Mouse (Mus musculus) CH12.LX (cell line): ENCODE results near the gene Ankrd35. TPM values are rescaled to one million over a fixed set of nuclear protein-coding genes. Genes with fewer than 3 reads are reported as not detected.
A peak's percentile ranks its signal among the peaks of the same experiment; 100 is the strongest.

Experiments used
- DNase-seq: peaks from one replicate; pipeline ENCODE4 v3.0.0-alpha.2; 2013; ENCODE audit errors: extremely low read depth
- H3K27ac ChIP-seq: 2 replicates; pipeline ENCODE4 v1.5.1; 2012; ENCODE audit warnings: low read depth, mild to moderate bottlenecking, control low read depth, moderate library complexity; ENCODE audit not compliant: insufficient read depth
- H3K27me3 ChIP-seq: replicated peaks from 2 replicates; pipeline ENCODE3; 2012; ENCODE audit warnings: inconsistent platforms
- H3K36me3 ChIP-seq, 2 experiments: replicated peaks in 1 of 2; 2 replicates each; pipeline versions ENCODE3 to v1.6.1; 2012; ENCODE audit warnings: inconsistent platforms in 1 of 2, low read length in 1 of 2, mild to moderate bottlenecking in 1 of 2, mixed read lengths in 1 of 2, moderate library complexity in 1 of 2; ENCODE audit not compliant: control insufficient read depth in 1 of 2, insufficient read depth in 1 of 2
- H3K4me1 ChIP-seq, 2 experiments: 2 replicates each; pipeline ENCODE4 v1.6.1; 2012; ENCODE audit warnings: inconsistent platforms in 1 of 2, moderate library complexity in 1 of 2; ENCODE audit not compliant: insufficient read depth in 2 of 2, control insufficient read depth in 1 of 2
- H3K4me2 ChIP-seq: 2 replicates; pipeline ENCODE4 v1.6.1; 2012; ENCODE audit warnings: low read depth, mild to moderate bottlenecking, control low read depth; ENCODE audit not compliant: poor library complexity, insufficient read depth, severe bottlenecking
- H3K4me3 ChIP-seq, 3 experiments: fragments of 150-350 bp in 1 of 3; sonication (generic) in 1 of 3; replicated peaks in 1 of 3; 2 replicates each; pipeline versions ENCODE3 to v1.5.1; 2011 to 2012; ENCODE audit warnings: low read depth in 2 of 3, low read length in 2 of 3, mild to moderate bottlenecking in 2 of 3, moderate library complexity in 2 of 3, control low read depth in 1 of 3, improper control_type of control experiment in 1 of 3, inconsistent platforms in 1 of 3, mixed read lengths in 1 of 3; ENCODE audit not compliant: poor library complexity in 1 of 3
- H3K79me2 ChIP-seq: replicated peaks from 2 replicates; pipeline ENCODE4 v1.6.1; 2012; ENCODE audit warnings: mild to moderate bottlenecking, moderate library complexity; ENCODE audit not compliant: control insufficient read depth, poor library complexity, insufficient read depth, severe bottlenecking; ENCODE audit errors: extremely low read depth
- H3K9ac ChIP-seq: 2 replicates; pipeline ENCODE4 v1.6.1; 2012; ENCODE audit warnings: low read depth, mild to moderate bottlenecking, control low read depth, moderate library complexity; ENCODE audit not compliant: insufficient read depth
- H3K9me3 ChIP-seq: replicated peaks from 2 replicates; pipeline ENCODE3; 2012; ENCODE audit warnings: low read length, inconsistent platforms, mixed read lengths
- BHLHE40 ChIP-seq: IDR thresholded peaks from 2 replicates; pipeline ENCODE4 v1.6.1; 2011; ENCODE audit warnings: mild to moderate bottlenecking, low read depth, low read length, improper control_type of control experiment
- CHD1 ChIP-seq: IDR thresholded peaks from 2 replicates; pipeline ENCODE4 v1.6.1; 2012; ENCODE audit warnings: low read depth, low read length, improper control_type of control experiment, inconsistent platforms
- CHD2 ChIP-seq: IDR thresholded peaks from 2 replicates; pipeline ENCODE4 v1.6.1; 2011; ENCODE audit warnings: low read length, improper control_type of control experiment
- CTCF ChIP-seq, 2 experiments: IDR thresholded peaks in 1 of 2; conservative IDR thresholded peaks in 1 of 2; 2 replicates each; pipeline ENCODE4 v1.5.1; 2011 to 2012; ENCODE audit warnings: low read depth in 2 of 2, low read length in 2 of 2, improper control_type of control experiment in 1 of 2, inconsistent platforms in 1 of 2, mild to moderate bottlenecking in 1 of 2, moderate library complexity in 1 of 2
- E2F4 ChIP-seq: IDR thresholded peaks from 2 replicates; pipeline ENCODE4 v1.6.1; 2011; ENCODE audit warnings: low read depth, low read length, improper control_type of control experiment; ENCODE audit not compliant: insufficient replicate concordance
- ELF1 ChIP-seq: IDR thresholded peaks from 2 replicates; pipeline ENCODE4 v1.6.1; 2014; ENCODE audit warnings: low read depth, mild to moderate bottlenecking, inconsistent platforms, low read length, improper control_type of control experiment
- EP300 ChIP-seq: IDR thresholded peaks from 2 replicates; pipeline ENCODE4 v1.6.1; 2011; ENCODE audit warnings: low read length, improper control_type of control experiment
- ETS1 ChIP-seq: conservative IDR thresholded peaks from 2 replicates; pipeline ENCODE4 v1.6.1; 2012; ENCODE audit warnings: low read depth, mild to moderate bottlenecking, inconsistent platforms, low read length, improper control_type of control experiment, moderate library complexity
- GABPA ChIP-seq: IDR thresholded peaks from 2 replicates; pipeline ENCODE4 v1.6.1; 2012; ENCODE audit warnings: low read depth, low read length, improper control_type of control experiment, inconsistent platforms; ENCODE audit not compliant: insufficient replicate concordance
- HCFC1 ChIP-seq: IDR thresholded peaks from 2 replicates; pipeline ENCODE4 v1.6.1; 2012; ENCODE audit warnings: low read depth, mild to moderate bottlenecking, inconsistent platforms, low read length, improper control_type of control experiment
- IRF4 ChIP-seq: IDR thresholded peaks from 2 replicates; pipeline ENCODE4 v1.6.1; 2014; ENCODE audit warnings: low read depth, mild to moderate bottlenecking, inconsistent platforms, low read length, improper control_type of control experiment
- JUN ChIP-seq: IDR thresholded peaks from 2 replicates; pipeline ENCODE4 v1.6.1; 2011; ENCODE audit warnings: low read depth, mild to moderate bottlenecking, low read length, improper control_type of control experiment, moderate library complexity; ENCODE audit not compliant: insufficient read depth
- JUND ChIP-seq: conservative IDR thresholded peaks from 2 replicates; pipeline ENCODE4 v1.6.1; 2011; ENCODE audit warnings: low read depth, low read length, improper control_type of control experiment
- KAT2A ChIP-seq: IDR thresholded peaks from 2 replicates; pipeline ENCODE4 v1.6.1; 2012; ENCODE audit warnings: low read length, improper control_type of control experiment, inconsistent platforms; ENCODE audit not compliant: insufficient replicate concordance
- MAFK ChIP-seq: IDR thresholded peaks from 2 replicates; pipeline ENCODE4 v1.6.1; 2011; ENCODE audit warnings: low read length, improper control_type of control experiment; ENCODE audit not compliant: insufficient replicate concordance
- MAX ChIP-seq: IDR thresholded peaks from 2 replicates; pipeline ENCODE4 v1.6.1; 2011; ENCODE audit warnings: low read length, improper control_type of control experiment
- MAZ ChIP-seq: IDR thresholded peaks from 2 replicates; pipeline ENCODE4 v1.6.1; 2012; ENCODE audit warnings: low read depth, mild to moderate bottlenecking, inconsistent platforms, low read length, improper control_type of control experiment, moderate library complexity
- MEF2A ChIP-seq: IDR thresholded peaks from 2 replicates; pipeline ENCODE4 v1.6.1; 2014; ENCODE audit warnings: low read depth, mild to moderate bottlenecking, inconsistent platforms, low read length, improper control_type of control experiment, borderline replicate concordance
- MXI1 ChIP-seq: IDR thresholded peaks from 2 replicates; pipeline ENCODE4 v1.6.1; 2011; ENCODE audit warnings: mild to moderate bottlenecking, low read depth, low read length, improper control_type of control experiment
- MYC ChIP-seq: IDR thresholded peaks from 2 replicates; pipeline ENCODE4 v1.6.1; 2011; ENCODE audit warnings: low read depth, mild to moderate bottlenecking, improper control_type of control experiment, low read length
- NELFE ChIP-seq: IDR thresholded peaks from 2 replicates; pipeline ENCODE4 v1.6.1; 2011; ENCODE audit warnings: low read depth, low read length, improper control_type of control experiment
- NRF1 ChIP-seq: IDR thresholded peaks from 2 replicates; pipeline ENCODE4 v1.6.1; 2014; ENCODE audit warnings: low read depth, mild to moderate bottlenecking, inconsistent platforms, low read length, improper control_type of control experiment, moderate library complexity
- PAX5 ChIP-seq: IDR thresholded peaks from 2 replicates; pipeline ENCODE4 v1.6.1; 2012; ENCODE audit warnings: low read length, inconsistent platforms, mixed read lengths
- POLR2A ChIP-seq: IDR thresholded peaks from 2 replicates; pipeline ENCODE4 v1.6.1; 2011; ENCODE audit warnings: low read depth, mild to moderate bottlenecking, improper control_type of control experiment, low read length
- POLR2AphosphoS2 ChIP-seq: IDR thresholded peaks from 2 replicates; pipeline ENCODE4 v1.6.1; 2011; ENCODE audit warnings: low read depth, low read length, improper control_type of control experiment
- RAD21 ChIP-seq: IDR thresholded peaks from 2 replicates; pipeline ENCODE4 v1.6.1; 2011; ENCODE audit warnings: low read depth, mild to moderate bottlenecking, low read length, improper control_type of control experiment, moderate library complexity
- RCOR1 ChIP-seq: conservative IDR thresholded peaks from 2 replicates; pipeline ENCODE4 v1.6.1; 2012; ENCODE audit warnings: low read depth, mild to moderate bottlenecking, inconsistent platforms, low read length, improper control_type of control experiment
- SIN3A ChIP-seq: IDR thresholded peaks from 2 replicates; pipeline ENCODE4 v1.6.1; 2012; ENCODE audit warnings: low read length, improper control_type of control experiment, inconsistent platforms
- SMC3 ChIP-seq: IDR thresholded peaks from 2 replicates; pipeline ENCODE4 v1.6.1; 2011; ENCODE audit warnings: low read depth, low read length, improper control_type of control experiment
- TBP ChIP-seq: conservative IDR thresholded peaks from 2 replicates; pipeline ENCODE4 v1.6.1; 2011; ENCODE audit warnings: low read depth, low read length, improper control_type of control experiment
- TCF12 ChIP-seq: IDR thresholded peaks from 2 replicates; pipeline ENCODE4 v1.6.1; 2014; ENCODE audit warnings: low read depth, mild to moderate bottlenecking, inconsistent platforms, low read length, improper control_type of control experiment
- UBTF ChIP-seq: IDR thresholded peaks from 2 replicates; pipeline ENCODE4 v1.6.1; 2012; ENCODE audit warnings: low read depth, mild to moderate bottlenecking, inconsistent platforms, low read length, improper control_type of control experiment, moderate library complexity
- USF1 ChIP-seq: IDR thresholded peaks from 2 replicates; pipeline ENCODE4 v1.6.1; 2014; ENCODE audit warnings: low read depth, mild to moderate bottlenecking, inconsistent platforms, low read length, improper control_type of control experiment
- USF2 ChIP-seq: conservative IDR thresholded peaks from 2 replicates; pipeline ENCODE4 v1.6.1; 2011; ENCODE audit warnings: low read depth, low read length, improper control_type of control experiment
- ZC3H11A ChIP-seq: IDR thresholded peaks from 2 replicates; pipeline ENCODE4 v1.6.1; 2012; ENCODE audit warnings: low read depth, mild to moderate bottlenecking, inconsistent platforms, low read length, improper control_type of control experiment
- ZKSCAN1 ChIP-seq: IDR thresholded peaks from 2 replicates; pipeline ENCODE4 v1.6.1; 2012; ENCODE audit warnings: low read depth, inconsistent platforms, low read length, improper control_type of control experiment, borderline replicate concordance
- ZMIZ1 ChIP-seq: IDR thresholded peaks from 2 replicates; pipeline ENCODE4 v1.6.1; 2012; ENCODE audit warnings: low read depth, mild to moderate bottlenecking, inconsistent platforms, low read length, improper control_type of control experiment
- ZNF384 ChIP-seq: IDR thresholded peaks from 2 replicates; pipeline ENCODE4 v1.6.1; 2012; ENCODE audit warnings: low read depth, low read length, improper control_type of control experiment, inconsistent platforms
- dilution Hi-C: fragments of 300-500 bp; cut with MboI; formaldehyde crosslinking; loops from 2 replicates; pipeline ENCODE4 v1.14.3; 2020; ENCODE audit warnings: low sequenced_read_pairs; ENCODE audit not compliant: extremely low pct_unique_long_range_greater_than_20kb, extremely low pct_ligation_motif_present
- in situ Hi-C: fragments of 300-500 bp; cut with MboI; formaldehyde crosslinking; loops from 3 replicates; pipeline ENCODE4 v1.14.3; 2019; ENCODE audit warnings: low sequenced_read_pairs, low pct_ligation_motif_present, low pct_unique_long_range_greater_than_20kb, mixed read lengths
- polyA plus RNA-seq: library from polyadenylated mRNA; unstranded; fragments of >175 nt; gene quantifications from 2 replicates; pipeline ENCODE4 v1.2.1, GENCODE M21; 2012; ENCODE audit warnings: low read depth; ENCODE audit not compliant: insufficient read length
- total RNA-seq, 2 experiments: library from RNA; depleted of rRNA; stranded (reverse); fragments of 300-350 nt in 1 of 2; fragments of >200 nt in 1 of 2; gene quantifications; 2 replicates each; pipeline ENCODE4 v1.2.3; 2012 to 2014

The Ankrd35 gene
- total and polyA plus RNA-seq, 3 experiments, result 0.78 to 11.2 (median 1.9) TPM

DNA sequence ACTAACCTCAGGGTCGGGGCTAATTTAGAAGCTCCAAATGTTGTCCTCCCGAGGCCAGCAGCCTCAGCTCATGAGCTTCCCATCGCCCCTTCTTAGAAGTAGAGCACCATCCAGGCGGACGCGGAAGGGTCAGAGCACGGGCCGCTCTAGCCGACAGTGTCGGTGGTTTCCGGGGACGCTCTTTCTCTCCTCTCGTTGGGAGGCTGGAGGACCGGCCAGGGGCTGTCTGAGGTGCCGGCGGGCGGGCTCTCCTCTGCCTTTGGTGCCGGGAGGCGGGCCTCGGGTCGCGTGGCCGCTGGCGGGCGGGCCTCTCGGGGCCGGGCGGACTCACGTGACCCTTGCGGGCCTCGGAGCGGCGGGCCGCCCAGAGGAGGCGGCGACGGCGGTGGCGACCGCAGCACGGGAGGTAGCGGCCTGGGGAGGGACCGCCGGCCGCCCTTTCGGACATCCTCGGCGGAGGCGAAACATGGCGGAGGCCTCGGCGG, 57.5 kb downstream of the Ankrd35 start, which contains the start of the genes Polr3c and Rnf115:
Polr3c (minus strand) TSS at position 286 of the 485 bp plus-strand sequence.
Rnf115 (plus strand) TSS at position 322 of the 485 bp plus-strand sequence.
- no peak for TF ChIP-seq EP300
- TF ChIP-seq MAFK, result no peak
- TF ChIP-seq MYC, result peak; percentile 49; the same call in 1 of the 2 replicates
- TF ChIP-seq BHLHE40, result peak; percentile 99
- no peak for TF ChIP-seq ZC3H11A
- no peak for TF ChIP-seq E2F4
- no peak for TF ChIP-seq JUND
- no peak for TF ChIP-seq PAX5
- TF ChIP-seq CTCF (conservative IDR thresholded peaks at IDR 0.05 in 1 of 2, IDR thresholded peaks at IDR 0.05 in 1 of 2; ENCODE audit: low read depth in 2 of 2, low read length in 2 of 2), result no peak
- TF ChIP-seq ELF1, result peak; percentile 98
- TF ChIP-seq USF2, result no peak; the same call in 1 of the 2 replicates
- no peak; the same call in 1 of the 2 replicates for TF ChIP-seq UBTF
- peak; percentile 89 for TF ChIP-seq TCF12
- TF ChIP-seq TBP, result 0 out of 2 replicates have a peak, but pooled peaks have one; percentile 55
- TF ChIP-seq RAD21, result no peak
- TF ChIP-seq ETS1, result peak; percentile 54; the same call in 1 of the 2 replicates
- TF ChIP-seq POLR2A, result peak; percentile 92
- TF ChIP-seq IRF4, result peak; percentile 64; the same call in 1 of the 2 replicates
- TF ChIP-seq CHD2, result no peak
- TF ChIP-seq POLR2AphosphoS2, result peak; percentile 87
- TF ChIP-seq SIN3A, result peak; percentile 98
- TF ChIP-seq JUN, result no peak
- peak; percentile 95 for TF ChIP-seq GABPA
- TF ChIP-seq HCFC1, result peak; percentile 94
- peak; percentile 78; the same call in 1 of the 2 replicates for TF ChIP-seq KAT2A
- no peak for TF ChIP-seq ZKSCAN1
- TF ChIP-seq ZMIZ1, result peak; percentile 86
- TF ChIP-seq NELFE, result peak; percentile 88
- 0 out of 2 replicates have a peak, but pooled peaks have one; percentile 50 for TF ChIP-seq MAZ
- peak; percentile 50; the same call in 1 of the 2 replicates for TF ChIP-seq RCOR1
- peak; percentile 90 for TF ChIP-seq USF1
- TF ChIP-seq MAX, result peak; percentile 30; the same call in 1 of the 2 replicates
- no peak for TF ChIP-seq SMC3
- TF ChIP-seq NRF1, result peak; percentile 53
- TF ChIP-seq MXI1, result peak; percentile 85
- TF ChIP-seq MEF2A, result peak; percentile 12; the same call in 1 of the 2 replicates
- TF ChIP-seq CHD1, result 0 out of 2 replicates have a peak, but pooled peaks have one; percentile 46
- no peak for TF ChIP-seq ZNF384
- Histone ChIP-seq H3K27ac (peak within 1 kb of the TSS; percentile 74), H3K27me3 (no peaks in the 10 kb centered on the region), H3K9me3 (no peaks in the 10 kb centered on the region), H3K9ac (peak within 1 kb of the TSS; percentile 98), H3K79me2 (peaks cover 62% of the 10 kb centered on the region), H3K4me2 (peak within 1 kb of the TSS; percentile 99), H3K4me3 (peak within 1 kb of the TSS; percentile 82 to 100 (median 96)), H3K36me3 (peaks cover 19 to 37% of the 10 kb centered on the region in 2 experiments), H3K4me1 (peaks cover 7 to 44% of the 10 kb centered on the region in 2 experiments)
- dilution Hi-C loops (no loop called here), in situ Hi-C loops (no loop called here)
- peak; percentile 88 for DNase-seq
